Mouse (Mus musculus) MEL (cell line): ENCODE measurements around the gene Mlxip. TPM values are rescaled to one million over a fixed set of nuclear protein-coding genes. Genes with fewer than 3 reads are reported as not detected.

Experiments
- DNase-seq: peaks from one replicate; pipeline ENCODE4 v3.0.0; 2011; ENCODE audit warnings: low read depth, low spot score
- H3K27ac ChIP-seq: 2 replicates; pipeline ENCODE4 v1.5.1; 2012; ENCODE audit warnings: low read depth, mild to moderate bottlenecking, control low read depth, low read length, moderate library complexity; ENCODE audit not compliant: control insufficient read depth
- H3K27me3 ChIP-seq, 2 experiments: fragments of 150-350 bp in 1 of 2; sonication (generic) in 1 of 2; 2 replicates each; pipeline ENCODE4 v1.6.1; 2012; ENCODE audit warnings: low read length in 2 of 2, mild to moderate bottlenecking in 2 of 2, improper control_type of control experiment in 1 of 2, moderate library complexity in 1 of 2; ENCODE audit not compliant: insufficient read depth in 2 of 2, control insufficient read depth in 1 of 2
- H3K36me3 ChIP-seq, 2 experiments: 2 replicates each; pipeline ENCODE4 v1.6.1; 2012 to 2014; ENCODE audit warnings: low read length in 2 of 2, improper control_type of control experiment in 1 of 2, inconsistent platforms in 1 of 2, mild to moderate bottlenecking in 1 of 2; ENCODE audit not compliant: insufficient read depth in 2 of 2, control insufficient read depth in 1 of 2
- H3K4me1 ChIP-seq, 2 experiments: fragments of 150-350 bp in 1 of 2; sonication (generic) in 1 of 2; 2 replicates each; pipeline ENCODE4 v1.6.1; 2012; ENCODE audit warnings: low read length in 2 of 2, improper control_type of control experiment in 1 of 2, mild to moderate bottlenecking in 1 of 2; ENCODE audit not compliant: insufficient read depth in 2 of 2, control insufficient read depth in 1 of 2
- H3K4me3 ChIP-seq, 2 experiments: fragments of 150-350 bp in 1 of 2; sonication (generic) in 1 of 2; 2 replicates each; pipeline ENCODE4 v1.5.1; 2012; ENCODE audit warnings: low read depth in 2 of 2, low read length in 2 of 2, mild to moderate bottlenecking in 2 of 2, moderate library complexity in 2 of 2, control low read depth in 1 of 2, improper control_type of control experiment in 1 of 2; ENCODE audit not compliant: control insufficient read depth in 1 of 2, insufficient read depth in 1 of 2
- H3K79me2 ChIP-seq: 2 replicates; pipeline ENCODE4 v1.6.1; 2012; ENCODE audit warnings: mild to moderate bottlenecking, low read length, moderate library complexity; ENCODE audit not compliant: control insufficient read depth, poor library complexity, insufficient read depth
- H3K9ac ChIP-seq: 2 replicates; pipeline ENCODE4 v1.6.1; 2012; ENCODE audit warnings: low read depth, mild to moderate bottlenecking, control low read depth, low read length, moderate library complexity; ENCODE audit not compliant: control insufficient read depth, poor library complexity, severe bottlenecking
- H3K9me3 ChIP-seq: fragments of 150-350 bp; sonication (generic); replicated peaks from 2 replicates; pipeline ENCODE4 v1.6.1; 2012; ENCODE audit warnings: mild to moderate bottlenecking, low read length, improper control_type of control experiment, moderate library complexity; ENCODE audit not compliant: insufficient read depth
- CTCF ChIP-seq, 3 experiments: IDR thresholded peaks in 2 of 3; conservative IDR thresholded peaks in 1 of 3; 2 replicates each; pipeline ENCODE4 v1.5.1; 2011 to 2012; ENCODE audit warnings: low read length in 3 of 3, low read depth in 2 of 3, mild to moderate bottlenecking in 2 of 3, improper control_type of control experiment in 1 of 3, inconsistent platforms in 1 of 3, mixed read lengths in 1 of 3, moderate library complexity in 1 of 3; ENCODE audit not compliant: control insufficient read depth in 1 of 3, insufficient read depth in 1 of 3, poor library complexity in 1 of 3, severe bottlenecking in 1 of 3
- ELF1 ChIP-seq: IDR thresholded peaks from 2 replicates; pipeline ENCODE4 v1.6.1; 2014; ENCODE audit warnings: low read depth, mild to moderate bottlenecking, inconsistent platforms, low read length, improper control_type of control experiment, moderate library complexity
- EP300 ChIP-seq, 2 experiments: IDR thresholded peaks; 2 replicates each; pipeline ENCODE4 v1.6.1; 2011; ENCODE audit warnings: improper control_type of control experiment in 2 of 2, low read length in 2 of 2, low read depth in 1 of 2, mild to moderate bottlenecking in 1 of 2
- ETS1 ChIP-seq: IDR thresholded peaks from 2 replicates; pipeline ENCODE4 v1.6.1; 2012; ENCODE audit warnings: low read depth, mild to moderate bottlenecking, inconsistent platforms, low read length, improper control_type of control experiment, moderate library complexity
- JUND ChIP-seq: IDR thresholded peaks from 2 replicates; pipeline ENCODE4 v1.6.1; 2011; ENCODE audit warnings: low read depth, mild to moderate bottlenecking, improper control_type of control experiment, low read length
- MEF2A ChIP-seq: IDR thresholded peaks from 2 replicates; pipeline ENCODE4 v1.6.1; 2014; ENCODE audit warnings: low read depth, mild to moderate bottlenecking, inconsistent platforms, low read length, improper control_type of control experiment; ENCODE audit not compliant: poor library complexity, insufficient replicate concordance, severe bottlenecking; ENCODE audit errors: extremely low read depth
- NELFE ChIP-seq: IDR thresholded peaks from 2 replicates; pipeline ENCODE4 v1.6.1; 2011; ENCODE audit warnings: low read depth, low read length, improper control_type of control experiment
- POLR2AphosphoS2 ChIP-seq: IDR thresholded peaks from 2 replicates; pipeline ENCODE4 v1.6.1; 2011; ENCODE audit warnings: low read length, improper control_type of control experiment
- RAD21 ChIP-seq: IDR thresholded peaks from 2 replicates; pipeline ENCODE4 v1.6.1; 2011; ENCODE audit warnings: mild to moderate bottlenecking, low read depth, low read length, improper control_type of control experiment
- SMC3 ChIP-seq: IDR thresholded peaks from 2 replicates; pipeline ENCODE4 v1.6.1; 2011; ENCODE audit warnings: low read depth, low read length, improper control_type of control experiment
- ZC3H11A ChIP-seq: IDR thresholded peaks from 2 replicates; pipeline ENCODE4 v1.6.1; 2012; ENCODE audit warnings: low read depth, mild to moderate bottlenecking, inconsistent platforms, low read length, improper control_type of control experiment
- polyA plus RNA-seq, 2 experiments: library from polyadenylated mRNA; stranded (reverse) in 1 of 2; unstranded in 1 of 2; fragments of >175 nt in 1 of 2; fragments of >200 nt in 1 of 2; gene quantifications; 2 replicates each; pipeline versions ENCODE4 v1.2.1 to v1.2.4; 2012; ENCODE audit warnings: low replicate concordance in 2 of 2, low read depth in 1 of 2; ENCODE audit not compliant: insufficient read length in 2 of 2, insufficient read depth in 1 of 2, missing spikeins in 1 of 2
- total RNA-seq: library from RNA; depleted of rRNA; stranded (reverse); fragments of 300-350 nt; gene quantifications from 2 replicates; pipeline ENCODE4 v1.2.3, GENCODE M21; 2012

The Mlxip gene
- total and polyA plus RNA-seq, 3 experiments = 5.2 to 21.9 TPM; not detected in 1

GRCm38 (mm10) chr5:123440664-123441063 is 46.1 kb downstream of the Mlxip start:
- H3K36me3 ChIP-seq = peaks cover 0 to 6% of the 10 kb centered on the region in 2 experiments; a peak in 1 of 4 replicates
- peak in 2 of 3 experiments; percentile 13 to 18; a peak in 3 of 6 replicates for TF ChIP-seq CTCF (IDR thresholded peaks at IDR 0.05 in 2 of 3, conservative IDR thresholded peaks at IDR 0.05 in 1 of 3; ENCODE audit: control insufficient read depth in 1 of 3, insufficient read depth in 1 of 3, low read depth in 2 of 3, low read length in 3 of 3, poor library complexity in 1 of 3, severe bottlenecking in 1 of 3)
- TF ChIP-seq SMC3 = 0 out of 2 replicates have a peak, but pooled peaks have one; percentile 15
- no peak for TF ChIP-seq ELF1
- TF ChIP-seq, all 39 proteins: peak for 2

GRCm38 (mm10) chr5:123442283-123442682 is 47.7 kb downstream of the Mlxip start:
- H3K27me3 ChIP-seq = no peaks in the 10 kb centered on the region
- peaks cover 0 to 6% of the 10 kb centered on the region in 2 experiments; a peak in 2 of 4 replicates for H3K36me3 ChIP-seq
- TF ChIP-seq MEF2A (no peak), JUND (no peak)
- H3K4me3 ChIP-seq = no peak overlapping the region
- H3K4me1 ChIP-seq = no peaks in the 10 kb centered on the region
- no peak for DNase-seq
- H3K9ac ChIP-seq = no peak overlapping the region
- H3K79me2 ChIP-seq = no peaks in the 10 kb centered on the region
- H3K27ac ChIP-seq = no peak overlapping the region
- no peaks in the 10 kb centered on the region for H3K9me3 ChIP-seq

More at GRCm38 (mm10) chr5:123440664-123441063, 46.1 kb downstream of the Mlxip start:
- no peak overlapping the region for H3K27ac ChIP-seq
- H3K4me1 ChIP-seq = no peaks in the 10 kb centered on the region
- no peak overlapping the region for H3K4me3 ChIP-seq
- DNase-seq = no peak
- H3K9me3 ChIP-seq = no peaks in the 10 kb centered on the region
- H3K9ac ChIP-seq = no peak overlapping the region
- no peaks in the 10 kb centered on the region for H3K27me3 ChIP-seq
- no peaks in the 10 kb centered on the region for H3K79me2 ChIP-seq

- no peak overlapping the region for H3K9ac ChIP-seq
- peak; percentile 72 for DNase-seq
- no peak overlapping the region for H3K27ac ChIP-seq
- H3K79me2 ChIP-seq = no peaks in the 10 kb centered on the region
- peaks cover 0 to 6% of the 10 kb centered on the region in 2 experiments; a peak in 2 of 4 replicates for H3K36me3 ChIP-seq
- no peaks in the 10 kb centered on the region for H3K27me3 ChIP-seq
- H3K9me3 ChIP-seq = no peaks in the 10 kb centered on the region
- H3K4me1 ChIP-seq = no peaks in the 10 kb centered on the region
- TF ChIP-seq NELFE = no peak
- TF ChIP-seq EP300 (IDR thresholded peaks at IDR 0.05; ENCODE audit: low read depth in 1 of 2, low read length in 2 of 2) = no peak
- TF ChIP-seq ZC3H11A = peak; percentile 38
- peak; percentile 79 for TF ChIP-seq RAD21
- TF ChIP-seq POLR2AphosphoS2 = no peak
- no peak for TF ChIP-seq ETS1
- TF ChIP-seq SMC3 = peak; percentile 88
- peak; percentile 89 to 95 (median 89) for TF ChIP-seq CTCF (IDR thresholded peaks at IDR 0.05 in 2 of 3, conservative IDR thresholded peaks at IDR 0.05 in 1 of 3; ENCODE audit: control insufficient read depth in 1 of 3, insufficient read depth in 1 of 3, low read depth in 2 of 3, low read length in 3 of 3, poor library complexity in 1 of 3, severe bottlenecking in 1 of 3)
- H3K4me3 ChIP-seq = no peak overlapping the region
These were observed 49.5 kb downstream of the Mlxip start for GRCm38 (mm10) chr5:123444069-123444468.
